Mouse (Mus musculus) embryonic facial prominence, embryonic 13.5 days (tissue): ENCODE data around the gene Gm3248. TPM values are rescaled to one million over a fixed set of nuclear protein-coding genes. Genes with fewer than 3 reads are reported as not detected.
"Not testable (repeated sequence)": the region's sequence is repeated elsewhere in the genome, so short reads cannot be mapped to it uniquely, and the experiment has no call there.

Experiments used
- ATAC-seq: fragments of 200-750 bp; cut with Nextera tagmentation; 2 replicates; pipeline ENCODE4 v1.8.0; 2017; ENCODE audit warnings: low read depth; ENCODE audit not compliant: insufficient number of reproducible peaks, insufficient read depth, low FRiP score, low TSS enrichment
- H3K27ac ChIP-seq: fragments of 300-500 bp; sonication (generic); 2 replicates; pipeline ENCODE4 v1.5.1; 2015; ENCODE audit warnings: moderate library complexity, mild to moderate bottlenecking, inconsistent platforms
- H3K27me3 ChIP-seq: fragments of 300-500 bp; sonication (generic); 2 replicates; pipeline ENCODE4 v1.6.1; 2015; ENCODE audit warnings: mild to moderate bottlenecking, inconsistent platforms
- H3K36me3 ChIP-seq: fragments of 300-500 bp; sonication (generic); 2 replicates; pipeline ENCODE4 v1.6.1; 2015; ENCODE audit warnings: mild to moderate bottlenecking, inconsistent platforms
- H3K4me1 ChIP-seq: fragments of 300-500 bp; sonication (generic); 2 replicates; pipeline ENCODE4 v1.6.1; 2015; ENCODE audit warnings: inconsistent platforms
- H3K4me2 ChIP-seq: fragments of 300-500 bp; sonication (generic); 2 replicates; pipeline ENCODE4 v1.6.1; 2015; ENCODE audit warnings: moderate library complexity, mild to moderate bottlenecking, inconsistent platforms
- H3K4me3 ChIP-seq: fragments of 300-500 bp; sonication (generic); 2 replicates; pipeline ENCODE4 v1.5.1; 2015; ENCODE audit warnings: mild to moderate bottlenecking, inconsistent platforms
- H3K9ac ChIP-seq: fragments of 300-500 bp; sonication (generic); 2 replicates; pipeline ENCODE4 v1.6.1; 2015; ENCODE audit warnings: mild to moderate bottlenecking, inconsistent platforms
- H3K9me3 ChIP-seq: fragments of 300-500 bp; sonication (generic); 2 replicates; pipeline ENCODE4 v1.6.1; 2016; ENCODE audit warnings: inconsistent platforms
- WGBS: fragments of 180-500 bp; shearing (Covaris S2); methylation state at CpG from one replicate; pipeline ENCODE4 v1.1.7; 2015; ENCODE audit warnings: mixed read lengths; 5-methylcytosine and 5-hydroxymethylcytosine counted together
- polyA plus RNA-seq: library from polyadenylated mRNA; unstranded; fragments of >200 nt; fragmentation: Nextera tagmentation; extraction: Ambion mirVana; gene quantifications from 2 replicates; pipeline ENCODE4 v1.2.1, GENCODE M21; 2015

The Gm3248 gene
- polyA plus RNA-seq = 0.28 and 0.30 TPM in 2 replicates

DNA sequence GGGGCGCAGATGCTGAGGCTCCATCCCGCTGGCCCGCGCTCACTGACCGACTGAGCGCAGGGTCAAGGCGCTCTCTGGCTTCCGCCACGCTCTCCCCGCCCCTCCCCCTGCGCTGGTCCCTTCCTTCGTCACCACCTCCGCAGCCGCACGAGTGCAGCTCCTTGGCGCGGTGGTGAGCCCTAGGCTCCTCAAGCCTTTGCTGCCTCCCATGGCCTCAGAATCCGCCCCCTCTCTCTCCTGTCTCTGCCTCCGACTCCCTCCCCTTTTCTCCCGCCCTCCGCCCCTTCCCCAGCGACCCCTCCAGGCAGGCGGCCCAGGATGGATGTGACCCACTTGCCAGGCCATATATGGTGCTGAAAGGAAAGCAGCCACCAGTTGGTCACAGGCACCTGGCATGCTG, at the start of gene Gm3248:
TSS of gene Gm3248 (minus strand) at position 111 of the 400 bp plus-strand sequence.
- not testable (repeated sequence) for H3K27ac ChIP-seq, H3K36me3 ChIP-seq, H3K4me1 ChIP-seq, H3K9me3 ChIP-seq, H3K27me3 ChIP-seq, ATAC-seq
- WGBS = 0% methylated on average over 21 of the region's 23 CpGs
- Histone ChIP-seq H3K9ac (peak within 1 kb of the TSS; percentile 51; the same call in 1 of the 2 replicates), H3K4me3 (peak within 1 kb of the TSS; percentile 47), H3K4me2 (peak within 1 kb of the TSS; percentile 83)

GRCm38 (mm10) chr14:5987136-5987535, 25.6 kb upstream of the Gm3248 start:
- H3K36me3 ChIP-seq, H3K4me1 ChIP-seq, H3K9ac ChIP-seq, H3K27me3 ChIP-seq, H3K27ac ChIP-seq, H3K4me3 ChIP-seq, H3K4me2 ChIP-seq, ATAC-seq, H3K9me3 ChIP-seq: not testable (repeated sequence)
- WGBS = 70% methylated on average over 7 of the region's 7 CpGs

- not testable (repeated sequence) for H3K9me3 ChIP-seq, H3K36me3 ChIP-seq, H3K27ac ChIP-seq, H3K4me3 ChIP-seq, H3K4me2 ChIP-seq, H3K9ac ChIP-seq, H3K4me1 ChIP-seq, ATAC-seq, H3K27me3 ChIP-seq
- WGBS = 67% methylated on average over 2 of the region's 2 CpGs
Observed at GRCm38 (mm10) chr14:5979037-5979436, 17.5 kb upstream of the Gm3248 start, which contains the start of gene Gm3453. Gm3453 (minus strand) TSS chr14:5979137.

DNA sequence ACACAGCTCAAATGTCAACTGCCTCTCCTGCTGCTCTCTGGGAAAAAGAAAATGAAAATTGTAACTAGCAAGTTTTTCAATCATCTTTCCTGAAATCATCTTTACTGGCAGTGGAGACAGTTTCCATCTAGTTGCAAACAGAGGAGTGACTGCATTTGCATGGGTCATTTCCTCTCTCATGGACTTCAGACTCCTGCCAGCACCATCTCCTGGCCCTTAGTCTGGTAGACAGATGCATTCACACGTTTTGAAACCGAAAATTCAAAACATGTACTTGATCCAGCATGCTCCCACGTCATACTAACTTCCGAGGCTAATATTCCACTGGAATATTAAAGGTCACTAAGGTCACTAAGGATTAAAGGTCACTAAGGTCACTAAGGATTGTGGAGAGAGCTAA, 896 bp upstream of the Gm3248 start:
- H3K9me3 ChIP-seq, H3K9ac ChIP-seq, ATAC-seq, H3K4me1 ChIP-seq, H3K27me3 ChIP-seq, H3K4me2 ChIP-seq, H3K36me3 ChIP-seq, H3K4me3 ChIP-seq, H3K27ac ChIP-seq: not testable (repeated sequence)
- 19% methylated on average over 4 of the region's 4 CpGs for WGBS

GRCm38 (mm10) chr14:5961102-5961501, 443 bp downstream of the Gm3248 start:
- ATAC-seq, H3K36me3 ChIP-seq, H3K9me3 ChIP-seq, H3K4me1 ChIP-seq, H3K27ac ChIP-seq, H3K27me3 ChIP-seq: not testable (repeated sequence)
- peak overlapping the region; percentile 47 for H3K4me3 ChIP-seq
- H3K4me2 ChIP-seq = peak overlapping the region; percentile 83
- peak overlapping the region; percentile 51; the same call in 1 of the 2 replicates for H3K9ac ChIP-seq
- under 1% methylated on average over 23 of the region's 24 CpGs for WGBS

DNA sequence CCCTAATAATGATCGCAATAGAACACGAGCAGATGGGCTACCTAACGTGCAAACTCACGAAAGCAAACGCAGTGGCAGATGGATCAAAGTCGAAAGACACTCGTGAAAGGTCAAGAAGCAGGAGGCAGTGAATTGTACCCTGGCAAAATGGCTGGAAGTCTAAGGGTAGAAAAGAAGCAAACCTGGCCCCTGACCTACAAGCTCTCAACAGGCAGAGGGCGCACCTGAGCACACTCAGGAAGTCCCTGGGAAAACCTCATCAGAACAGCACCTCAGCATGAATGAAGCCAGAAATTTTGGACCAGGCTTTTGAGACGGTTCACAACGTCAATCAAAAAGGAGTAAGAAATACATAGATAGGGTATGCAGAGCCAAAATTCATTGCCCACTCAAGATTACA, 1.1 kb downstream of the Gm3248 start:
- not testable (repeated sequence) for ATAC-seq, H3K4me1 ChIP-seq, H3K4me2 ChIP-seq, H3K9ac ChIP-seq, H3K27me3 ChIP-seq, H3K27ac ChIP-seq, H3K36me3 ChIP-seq, H3K4me3 ChIP-seq, H3K9me3 ChIP-seq
- WGBS = 16% methylated on average over 5 of the region's 10 CpGs

DNA sequence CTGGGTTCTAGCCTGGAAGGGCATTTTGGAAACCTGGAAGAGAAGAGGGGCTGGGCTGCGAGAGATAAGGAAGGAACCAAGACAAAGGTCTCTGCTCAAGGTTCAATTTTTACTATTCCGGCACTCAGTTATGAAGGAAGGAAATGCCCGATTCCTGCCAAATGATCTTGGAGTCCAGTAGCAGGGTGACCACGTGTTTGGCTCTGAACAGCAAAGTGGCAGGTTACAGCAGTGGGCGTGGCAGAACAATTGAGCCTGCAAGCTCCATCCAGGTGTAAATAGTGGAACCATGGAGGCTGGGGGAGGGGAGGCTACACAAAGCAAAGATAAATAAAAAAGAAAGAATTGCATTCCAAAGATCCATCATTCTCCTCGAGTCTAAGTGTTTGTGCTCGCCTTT, 38.3 kb downstream of the Gm3248 start:
- H3K27ac ChIP-seq, H3K9me3 ChIP-seq, H3K4me2 ChIP-seq, H3K4me1 ChIP-seq, H3K36me3 ChIP-seq, H3K27me3 ChIP-seq, H3K9ac ChIP-seq, ATAC-seq, H3K4me3 ChIP-seq: not testable (repeated sequence)
- 76% methylated on average over 7 of the region's 7 CpGs for WGBS

DNA sequence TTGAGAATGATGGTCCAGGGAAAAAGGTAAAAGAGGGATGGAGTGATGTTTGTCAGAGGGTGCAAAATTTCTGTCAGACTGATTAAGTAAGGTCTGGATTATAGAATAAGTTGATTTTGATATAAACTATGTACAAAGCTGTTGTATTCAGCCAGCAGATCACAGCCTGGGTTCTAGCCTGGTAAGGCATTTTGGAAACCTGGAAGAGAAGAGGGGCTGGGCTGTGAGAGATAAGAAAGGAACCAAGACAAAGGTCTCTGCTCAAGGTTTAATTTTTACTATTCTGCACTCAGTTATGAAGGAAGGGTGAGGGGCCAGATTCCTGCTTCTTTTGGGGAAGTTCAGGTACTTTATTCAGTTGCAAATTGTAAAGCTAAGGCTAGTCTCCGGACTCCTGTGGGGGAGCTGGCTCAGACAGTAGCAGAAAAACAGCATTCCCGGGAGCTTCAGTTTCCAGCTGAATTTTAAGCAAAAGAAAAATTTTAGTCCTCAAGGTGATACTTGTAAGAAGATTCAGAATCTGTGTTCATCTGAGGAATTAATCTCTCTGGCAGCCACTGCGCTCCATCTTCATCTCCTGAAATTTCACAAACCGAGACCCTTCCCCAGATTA, 43.1 kb downstream of the Gm3248 start:
- H3K27ac ChIP-seq, H3K9ac ChIP-seq, H3K4me1 ChIP-seq, H3K4me2 ChIP-seq, H3K9me3 ChIP-seq, H3K27me3 ChIP-seq, H3K4me3 ChIP-seq, ATAC-seq, H3K36me3 ChIP-seq: not testable (repeated sequence)
- WGBS = 73% methylated on average over 4 of the region's 4 CpGs

DNA sequence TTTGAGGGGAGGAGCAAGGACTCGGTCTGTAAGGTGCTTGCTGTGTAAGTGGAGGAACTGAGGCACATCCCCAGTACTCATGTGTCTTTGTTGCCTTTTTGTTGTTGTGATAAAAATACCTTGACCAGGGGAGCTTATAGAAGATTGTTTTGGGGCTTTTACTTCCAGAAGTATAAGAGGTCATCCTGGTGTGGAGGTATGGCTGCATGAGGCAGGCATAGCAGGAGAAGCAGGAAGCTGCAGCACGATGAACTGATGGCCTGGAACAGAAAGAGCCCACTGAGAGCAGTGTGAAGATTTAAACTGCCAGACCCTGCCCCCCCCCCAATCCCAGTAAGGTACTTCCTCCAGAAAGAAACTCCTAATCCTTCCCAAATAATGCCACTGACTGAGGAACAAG, 47.8 kb downstream of the Gm3248 start:
- H3K4me2 ChIP-seq, H3K27ac ChIP-seq, H3K27me3 ChIP-seq, H3K4me1 ChIP-seq, H3K36me3 ChIP-seq, ATAC-seq, H3K9me3 ChIP-seq, H3K4me3 ChIP-seq, H3K9ac ChIP-seq: not testable (repeated sequence)
- WGBS = 83% methylated on average over 2 of the region's 2 CpGs

Other genes with a start within 250 kb of the Gm3248 start
- gene Gm3373, start 220.2 kb downstream of the Gm3248 start, polyA plus RNA-seq = not detected in 2 replicates
- 0.84 and 1.1 TPM in 2 replicates for gene Gm3383, start 153.8 kb downstream of the Gm3248 start, polyA plus RNA-seq
- gene Gm3424, start 131.4 kb downstream of the Gm3248 start, polyA plus RNA-seq = not detected in 2 replicates
- gene Gm8237, start 81.4 kb downstream of the Gm3248 start, polyA plus RNA-seq = not detected in 2 replicates
- not detected in 2 replicates for gene Gm3453, start 17.4 kb upstream of the Gm3248 start, polyA plus RNA-seq
- not detected in 2 replicates for gene Gm6337, start 96.5 kb upstream of the Gm3248 start, polyA plus RNA-seq
- 0.98 and 2.1 TPM in 2 replicates for gene Gm8206, start 132.2 kb upstream of the Gm3248 start, polyA plus RNA-seq
- gene Gm3468, start 146.9 kb upstream of the Gm3248 start, polyA plus RNA-seq = 1.6 and 2.2 TPM in 2 replicates
- not detected in 2 replicates for gene Gm3476, start 164.1 kb upstream of the Gm3248 start, polyA plus RNA-seq